In genomic region chr4:135453572-135453971, GRCm38 (mm10) we compare ENCODE assay signal across 13 mouse cellular contexts. TPM values are rescaled to one million over a fixed set of nuclear protein-coding genes. Genes with fewer than 3 reads are reported as not detected.
DNase-seq lines count a peak whose midpoint lies in the region; ATAC-seq and TF ChIP-seq lines count a peak whose summit lies in the region.
"Had no signal": no experiment of that assay in that cellular context is flagged by ENCODE, and none has a peak within 500 bp of the region (broad histone marks: within the 10 kb centered on the region; RNA-seq: fewer than 3 reads in every experiment).

No protein-coding gene starts in this region.

- H3K36me3 ChIP-seq in hindbrain, embryonic 13.5 days: no peaks in the 10 kb centered on the region; the same call in 1 of the 2 replicates
- no peaks in the 10 kb centered on the region for H3K36me3 ChIP-seq in hindbrain, postnatal 0 days (ENCODE audit: insufficient read depth, low read length)
- no peaks in the 10 kb centered on the region for H3K36me3 ChIP-seq in neural tube, embryonic 12.5 days
- no peaks in the 10 kb centered on the region for H3K36me3 ChIP-seq in limb, embryonic 11.5 days (ENCODE audit: control insufficient read depth, insufficient read depth, low read length)
- H3K36me3 ChIP-seq in stomach, postnatal 0 days (ENCODE audit: control insufficient read depth, insufficient read depth, low read length): no peaks in the 10 kb centered on the region
- H3K36me3 ChIP-seq: hindbrain, embryonic 10.5 days had no signal

- H3K9ac ChIP-seq in hindbrain, embryonic 13.5 days: peak overlapping the region; percentile 39
- H3K9ac ChIP-seq in hindbrain, postnatal 0 days (replicated peaks; ENCODE audit: low read length): no peak overlapping the region
- 0 out of 2 replicates have a peak overlapping the region, but pooled peaks have one; percentile 10 for H3K9ac ChIP-seq in neural tube, embryonic 12.5 days
- H3K9ac ChIP-seq in limb, embryonic 11.5 days (ENCODE audit: low read length): no peak overlapping the region; the same call in 1 of the 2 replicates
- no peak overlapping the region for H3K9ac ChIP-seq in stomach, postnatal 0 days (ENCODE audit: low read length)

- DNase-seq in hindbrain, postnatal 0 days (ENCODE audit: low spot score): no peak
- no peak for DNase-seq in neural tube, embryonic 10.5 days (ENCODE audit: extremely low spot score, low spot score)
- DNase-seq in limb, embryonic 11.5 days (ENCODE audit: low spot score): peak; percentile 42
- no peak for DNase-seq in stomach, postnatal 0 days (ENCODE audit: low spot score)
- no peak for DNase-seq in urinary bladder, postnatal 10 days (ENCODE audit: low spot score)
- DNase-seq: left cerebral cortex, postnatal 4 days; right cerebral cortex, postnatal 14 days had no signal

- 78% methylated on average over 12 of the region's 12 CpGs for WGBS in hindbrain, embryonic 13.5 days
- 80% methylated on average over 12 of the region's 12 CpGs for WGBS in hindbrain, postnatal 0 days
- 28% methylated on average over 12 of the region's 12 CpGs for WGBS in neural tube, embryonic 12.5 days
- 43% methylated on average over 12 of the region's 12 CpGs for whole genome bisulfite sequencing in limb, embryonic 11.5 days
- 59% methylated on average over 12 of the region's 12 CpGs for WGBS in stomach, postnatal 0 days

- no peak for ATAC-seq in hindbrain, embryonic 13.5 days (ENCODE audit: low FRiP score)
- no peak for ATAC-seq in hindbrain, postnatal 0 days
- ATAC-seq in neural tube, embryonic 12.5 days (ENCODE audit: low FRiP score, low read depth): no peak
- no peak for ATAC-seq in limb, embryonic 11.5 days (ENCODE audit: insufficient number of reproducible peaks, low FRiP score, low TSS enrichment, low read depth)
- no peak; the same call in 1 of the 2 replicates for ATAC-seq in stomach, postnatal 0 days (ENCODE audit: low FRiP score, low TSS enrichment)
- ATAC-seq in megakaryocyte, adult 5-6 weeks (ENCODE audit: poor library complexity, severe bottlenecking): no peak

- no peak overlapping the region for H3K4me2 ChIP-seq in hindbrain, embryonic 13.5 days
- H3K4me2 ChIP-seq in hindbrain, postnatal 0 days (ENCODE audit: low read depth, low read length): no peak overlapping the region
- H3K4me2 ChIP-seq in neural tube, embryonic 12.5 days (replicated peaks): no peak overlapping the region
- H3K4me2 ChIP-seq in limb, embryonic 11.5 days (ENCODE audit: low read depth, severe bottlenecking): no peak overlapping the region
- no peak overlapping the region for H3K4me2 ChIP-seq in stomach, postnatal 0 days (replicated peaks; ENCODE audit: low read depth)

- no peak for TF ChIP-seq EP300 in stomach, postnatal 0 days (optimal IDR thresholded peaks at IDR 0.05)

- H3K9me3 ChIP-seq in hindbrain, embryonic 13.5 days: no peaks in the 10 kb centered on the region
- no peaks in the 10 kb centered on the region for H3K9me3 ChIP-seq in hindbrain, postnatal 0 days (ENCODE audit: low read length)
- no peaks in the 10 kb centered on the region for H3K9me3 ChIP-seq in neural tube, embryonic 12.5 days
- H3K9me3 ChIP-seq in limb, embryonic 11.5 days (ENCODE audit: control insufficient read depth, low read length): no peaks in the 10 kb centered on the region
- H3K9me3 ChIP-seq in stomach, postnatal 0 days (ENCODE audit: control insufficient read depth, low read length): no peaks in the 10 kb centered on the region
- H3K9me3 ChIP-seq: hindbrain, embryonic 10.5 days had no signal

- TF ChIP-seq CTCF in hindbrain, postnatal 0 days (IDR thresholded peaks at IDR 0.05; ENCODE audit: low read depth): no peak
- no peak for TF ChIP-seq CTCF in stomach, postnatal 0 days (IDR thresholded peaks at IDR 0.05; ENCODE audit: low read depth)

- no peaks in the 10 kb centered on the region for H3K27me3 ChIP-seq in hindbrain, embryonic 13.5 days
- H3K27me3 ChIP-seq in hindbrain, postnatal 0 days (ENCODE audit: insufficient read depth, low read length): no peaks in the 10 kb centered on the region
- H3K27me3 ChIP-seq in neural tube, embryonic 12.5 days (replicated peaks): no peaks in the 10 kb centered on the region
- H3K27me3 ChIP-seq in limb, embryonic 11.5 days (ENCODE audit: control insufficient read depth, insufficient read depth, low read length): no peaks in the 10 kb centered on the region
- no peaks in the 10 kb centered on the region for H3K27me3 ChIP-seq in stomach, postnatal 0 days (ENCODE audit: control insufficient read depth, insufficient read depth, low read length)

- H3K4me3 ChIP-seq in hindbrain, embryonic 13.5 days: no peak overlapping the region
- no peak overlapping the region for H3K4me3 ChIP-seq in hindbrain, postnatal 0 days (ENCODE audit: low read length)
- H3K4me3 ChIP-seq in neural tube, embryonic 12.5 days: no peak overlapping the region
- H3K4me3 ChIP-seq in limb, embryonic 11.5 days (ENCODE audit: low read depth, low read length): no peak overlapping the region
- no peak overlapping the region for H3K4me3 ChIP-seq in stomach, postnatal 0 days (ENCODE audit: low read depth, low read length)
- H3K4me3 ChIP-seq: erythroblast, embryonic 14.5 days; hindbrain, embryonic 10.5 days had no signal

- H3K4me1 ChIP-seq in hindbrain, embryonic 13.5 days (replicated peaks): peaks cover 10% of the 10 kb centered on the region
- H3K4me1 ChIP-seq in hindbrain, postnatal 0 days (ENCODE audit: insufficient read depth, low read length): peaks cover 3% of the 10 kb centered on the region; the same call in 1 of the 2 replicates
- H3K4me1 ChIP-seq in neural tube, embryonic 12.5 days: 0 out of 2 replicates have a peak, but pooled peaks cover 3% of the 10 kb centered on the region
- peaks cover 17% of the 10 kb centered on the region for H3K4me1 ChIP-seq in limb, embryonic 11.5 days (ENCODE audit: control insufficient read depth, insufficient read depth, low read length)
- H3K4me1 ChIP-seq in stomach, postnatal 0 days (replicated peaks; ENCODE audit: control insufficient read depth, insufficient read depth): no peaks in the 10 kb centered on the region

- no peak overlapping the region for H3K27ac ChIP-seq in hindbrain, embryonic 13.5 days
- H3K27ac ChIP-seq in hindbrain, postnatal 0 days: no peak overlapping the region
- no peak overlapping the region for H3K27ac ChIP-seq in neural tube, embryonic 12.5 days
- H3K27ac ChIP-seq in limb, embryonic 11.5 days (replicated peaks; ENCODE audit: low read depth, low read length): no peak overlapping the region
- 0 out of 2 replicates have a peak overlapping the region, but pooled peaks have one; percentile 30 for H3K27ac ChIP-seq in stomach, postnatal 0 days (replicated peaks)
- H3K27ac ChIP-seq: hindbrain, embryonic 10.5 days had no signal

RNA-seq across cellular contexts. Expression of gene Rcan3, which starts 19.9 kb away (rescaled TPM):
- polyA plus RNA-seq in hindbrain, embryonic 13.5 days (2015; fragmentation: Nextera tagmentation; extraction: Ambion mirVana): 31.2 and 31.8 TPM in 2 replicates
- 81.3 and 82.1 TPM in 2 replicates for total RNA-seq in hindbrain, postnatal 0 days (2014; rRNA removed)
- 56.3 and 58.4 TPM in 2 replicates for polyA plus RNA-seq in hindbrain, postnatal 0 days (2015; fragmentation: Nextera tagmentation; extraction: Ambion mirVana)
- polyA plus RNA-seq in neural tube, embryonic 12.5 days (2016; fragmentation: Nextera tagmentation; extraction: Ambion mirVana): 21.7 and 22.2 TPM in 2 replicates
- polyA plus RNA-seq in limb, embryonic 11.5 days (2014; fragmentation: Nextera tagmentation; extraction: Ambion mirVana): 7.1 and 9.6 TPM in 2 replicates
- polyA plus RNA-seq in stomach, postnatal 0 days (2015; fragmentation: Nextera tagmentation; extraction: Ambion mirVana): 15.7 and 15.8 TPM in 2 replicates
- total RNA-seq in megakaryocyte, adult 5-6 weeks (2015): 11.8 and 12.0 TPM in 2 replicates
- total RNA-seq in megakaryocyte, adult 5-6 weeks (2017): 9.8 and 10.6 TPM in 2 replicates

RNA-seq across cellular contexts. Expression of gene Stpg1, which starts 41.0 kb away (rescaled TPM):
- polyA plus RNA-seq in hindbrain, embryonic 13.5 days (2015; fragmentation: Nextera tagmentation; extraction: Ambion mirVana): 0.23 and 0.44 TPM in 2 replicates
- total RNA-seq in hindbrain, postnatal 0 days (2014; rRNA removed): 0.42 and 0.79 TPM in 2 replicates
- 0.29 and 0.71 TPM in 2 replicates for polyA plus RNA-seq in hindbrain, postnatal 0 days (2015; fragmentation: Nextera tagmentation; extraction: Ambion mirVana)
- polyA plus RNA-seq in neural tube, embryonic 12.5 days (2016; fragmentation: Nextera tagmentation; extraction: Ambion mirVana): 0.41 TPM in 1 of 2 replicates, not detected in the other
- 0.13 TPM in 1 of 2 replicates, not detected in the other for polyA plus RNA-seq in limb, embryonic 11.5 days (2014; fragmentation: Nextera tagmentation; extraction: Ambion mirVana)
- polyA plus RNA-seq in stomach, postnatal 0 days (2015; fragmentation: Nextera tagmentation; extraction: Ambion mirVana): 0.16 and 0.18 TPM in 2 replicates
- not detected in 2 replicates for total RNA-seq in megakaryocyte, adult 5-6 weeks (2015)
- total RNA-seq in megakaryocyte, adult 5-6 weeks (2017): 0.18 TPM in 1 of 2 replicates, not detected in the other

RNA-seq across cellular contexts. Expression of gene Nipal3, which starts 41.3 kb away (rescaled TPM):
- polyA plus RNA-seq in hindbrain, embryonic 13.5 days (2015; fragmentation: Nextera tagmentation; extraction: Ambion mirVana): 6.5 and 7.8 TPM in 2 replicates
- 97.3 and 122 TPM in 2 replicates for total RNA-seq in hindbrain, postnatal 0 days (2014; rRNA removed)
- polyA plus RNA-seq in hindbrain, postnatal 0 days (2015; fragmentation: Nextera tagmentation; extraction: Ambion mirVana): 8.5 and 9.4 TPM in 2 replicates
- 3.8 and 4.7 TPM in 2 replicates for polyA plus RNA-seq in neural tube, embryonic 12.5 days (2016; fragmentation: Nextera tagmentation; extraction: Ambion mirVana)
- 2.1 and 2.6 TPM in 2 replicates for polyA plus RNA-seq in limb, embryonic 11.5 days (2014; fragmentation: Nextera tagmentation; extraction: Ambion mirVana)
- 3.8 and 5.3 TPM in 2 replicates for polyA plus RNA-seq in stomach, postnatal 0 days (2015; fragmentation: Nextera tagmentation; extraction: Ambion mirVana)
- 7.1 and 7.7 TPM in 2 replicates for total RNA-seq in megakaryocyte, adult 5-6 weeks (2015)
- 31.8 and 36.0 TPM in 2 replicates for total RNA-seq in megakaryocyte, adult 5-6 weeks (2017)

RNA-seq across cellular contexts. Expression of gene Ncmap, which starts 55.5 kb away (rescaled TPM):
- polyA plus RNA-seq in hindbrain, embryonic 13.5 days (2015; fragmentation: Nextera tagmentation; extraction: Ambion mirVana): 0.75 and 1.2 TPM in 2 replicates
- 0.75 and 6.9 TPM in 2 replicates for total RNA-seq in hindbrain, postnatal 0 days (2014; rRNA removed)
- polyA plus RNA-seq in hindbrain, postnatal 0 days (2015; fragmentation: Nextera tagmentation; extraction: Ambion mirVana): 1.5 and 2.1 TPM in 2 replicates
- 1.3 and 1.7 TPM in 2 replicates for polyA plus RNA-seq in neural tube, embryonic 12.5 days (2016; fragmentation: Nextera tagmentation; extraction: Ambion mirVana)
- 0.30 and 0.64 TPM in 2 replicates for polyA plus RNA-seq in limb, embryonic 11.5 days (2014; fragmentation: Nextera tagmentation; extraction: Ambion mirVana)
- 39.8 and 42.2 TPM in 2 replicates for polyA plus RNA-seq in stomach, postnatal 0 days (2015; fragmentation: Nextera tagmentation; extraction: Ambion mirVana)
- total RNA-seq in megakaryocyte, adult 5-6 weeks (2015): not detected in 2 replicates
- total RNA-seq in megakaryocyte, adult 5-6 weeks (2017): not detected in 2 replicates
- total RNA-seq: heart, adult 18-20 months had no signal
- polyA plus RNA-seq: erythroblast, embryonic 14.5 days had no signal

Comparison
In these comparisons a context has a peak if more than half of its experiments do, and no peak if none do; other contexts are left out.
1. H3K9ac ChIP-seq: peak in hindbrain, embryonic 13.5 days (single experiment) and neural tube, embryonic 12.5 days (single experiment); none in hindbrain, postnatal 0 days (single experiment), limb, embryonic 11.5 days (single experiment) and stomach, postnatal 0 days (single experiment).